Mouse (Mus musculus) kidney, adult 2 months (tissue): ENCODE measurements around the gene Armc10.
A peak's percentile ranks its signal among the peaks of the same experiment; 100 is the strongest.

Source experiments
- CTCF ChIP-seq: fragments of 200-500 bp; conservative IDR thresholded peaks from 2 replicates; pipeline ENCODE4 v1.5.1; 2011; ENCODE audit warnings: low read depth, mild to moderate bottlenecking, control low read depth, low read length, moderate library complexity, mixed read lengths; ENCODE audit not compliant: insufficient read depth, insufficient read length
- POLR2A ChIP-seq: fragments of 200-500 bp; IDR thresholded peaks from one replicate; pipeline ENCODE4 v1.6.1; 2011; ENCODE audit warnings: low read depth, low read length, control low read depth

GRCm38 (mm10) chr5:21701351-21702008 lies 55.9 kb downstream of the Armc10 start, which contains the start of gene Napepld:
- peak; percentile 90 for TF ChIP-seq POLR2A
- TF ChIP-seq CTCF = no peak
